Mouse (Mus musculus): ENCODE measurements around the gene Prickle4.
A peak's percentile ranks its signal among the peaks of the same experiment; 100 is the strongest.

The Prickle4 gene

DNA sequence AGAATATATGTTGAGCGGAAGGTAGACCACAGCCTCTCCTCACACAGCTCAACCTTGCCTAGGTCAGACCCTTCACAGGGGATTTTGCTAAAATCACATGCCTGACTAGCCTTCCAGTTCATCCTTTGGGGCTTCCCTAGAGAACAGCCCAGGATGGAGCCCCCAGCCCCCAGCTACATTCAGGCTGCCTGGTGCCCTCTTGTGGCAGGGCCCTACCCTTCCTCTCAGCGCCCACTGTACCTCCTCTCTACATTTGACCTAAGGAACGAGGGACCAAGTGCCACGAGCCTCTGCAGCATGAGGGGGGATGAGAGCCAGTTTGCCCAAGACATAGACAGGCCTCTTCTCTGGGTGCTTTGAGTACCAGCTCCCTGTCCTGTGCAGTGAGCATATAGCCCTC is 10.2 kb upstream of the Prickle4 start:
- peak in 1 of 2 experiments; percentile 61 for DNase-seq

DNA sequence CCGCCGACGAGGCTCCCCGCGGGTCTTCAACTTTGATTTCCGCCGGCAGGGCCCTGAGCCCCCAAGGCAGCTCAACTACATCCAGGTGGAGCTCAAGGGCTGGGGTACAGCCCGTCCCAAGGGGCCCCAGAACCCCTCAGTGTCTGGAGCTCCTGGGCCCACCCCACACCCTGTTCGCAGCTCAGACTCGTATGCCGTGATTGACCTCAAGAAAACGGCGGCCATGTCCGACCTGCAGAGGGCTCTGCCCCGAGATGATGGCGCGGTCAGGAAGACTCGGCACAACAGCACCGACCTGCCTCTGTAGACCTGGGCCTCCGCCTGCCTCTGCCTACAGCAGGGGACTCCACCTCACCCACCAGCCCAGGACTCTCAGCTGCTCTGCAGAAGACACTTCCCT is 9.0 kb upstream of the Prickle4 start:
- DNase-seq, result no peak

DNA sequence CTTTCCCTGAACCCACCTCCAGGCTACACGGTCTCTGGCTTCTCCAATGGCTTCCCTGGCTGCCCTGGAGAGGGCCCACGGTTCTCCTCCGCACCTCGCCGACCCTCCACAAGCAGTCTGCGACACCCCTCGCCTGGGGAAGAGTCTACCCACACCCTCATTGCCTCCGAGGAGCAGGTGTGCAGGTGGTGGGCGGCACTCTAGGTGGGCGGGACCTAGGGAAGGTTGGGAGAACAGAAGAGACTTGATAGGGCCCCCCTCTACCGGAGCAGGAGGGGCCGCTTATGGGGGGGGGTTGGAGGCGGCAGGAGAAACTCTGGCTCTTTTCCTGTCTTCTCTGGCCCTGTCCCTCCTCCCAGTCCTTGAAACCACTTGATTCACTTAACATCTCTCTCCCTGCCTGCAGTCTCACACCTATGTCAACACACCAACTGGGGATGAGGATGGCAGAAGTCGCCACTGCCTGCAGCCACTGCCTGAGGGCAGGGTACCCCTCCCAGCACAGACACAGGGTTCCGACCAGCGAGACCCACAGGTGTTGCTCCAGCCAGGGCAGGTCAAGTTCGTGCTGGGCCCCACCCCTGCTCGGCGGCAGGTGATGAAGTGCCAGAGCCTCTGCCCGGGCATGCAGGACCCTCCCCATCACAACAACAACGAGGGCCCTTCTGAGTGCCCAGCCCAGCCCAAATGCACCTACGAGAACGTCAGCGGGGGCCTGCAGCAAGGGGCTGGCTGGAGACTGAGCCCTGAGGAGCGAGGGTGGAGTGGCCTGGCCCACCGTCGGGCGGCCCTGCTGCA is 8.2 kb upstream of the Prickle4 start:
- DNase-seq, result no peak

DNA sequence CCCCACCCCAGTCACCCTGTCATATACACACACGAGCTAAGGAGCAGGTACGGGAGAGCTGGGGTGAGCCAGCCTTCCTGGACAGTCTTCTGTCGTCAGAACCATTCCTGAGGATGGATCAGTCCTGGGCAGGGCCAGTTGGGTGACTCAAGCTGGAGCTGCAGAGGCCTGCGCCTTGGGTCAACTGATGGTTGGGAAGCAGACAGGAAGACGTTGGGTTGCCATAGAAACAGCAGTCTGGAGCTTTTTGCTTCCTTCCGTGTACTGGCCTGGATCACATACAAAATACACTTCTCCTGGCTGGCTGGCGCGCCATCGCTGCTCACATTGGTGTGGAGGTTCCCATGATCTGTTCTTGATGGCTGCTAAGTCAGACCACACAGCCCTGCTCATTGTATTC is 7.3 kb upstream of the Prickle4 start:
- DNase-seq, result no peak

DNA sequence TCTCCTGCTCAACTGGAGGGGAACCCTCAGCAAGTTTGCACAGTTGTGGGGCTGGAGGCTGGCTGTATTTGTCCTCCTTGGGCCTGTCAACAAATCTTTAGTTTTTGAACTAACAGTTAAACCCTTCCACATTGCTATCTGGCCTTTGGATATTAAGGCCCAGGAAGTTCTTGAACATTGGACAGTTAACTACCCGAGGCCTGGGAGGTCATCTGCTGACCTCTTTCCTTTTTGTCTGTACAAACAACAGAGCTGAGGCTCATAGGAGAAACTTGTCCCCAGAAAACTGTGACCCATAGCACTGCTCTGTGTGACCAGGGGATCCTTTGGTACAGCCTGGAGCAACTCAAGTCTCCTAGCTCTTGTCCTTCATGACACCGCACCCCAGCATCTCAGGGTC is 4.5 kb upstream of the Prickle4 start:
- peak; percentile 45 to 56 for DNase-seq

DNA sequence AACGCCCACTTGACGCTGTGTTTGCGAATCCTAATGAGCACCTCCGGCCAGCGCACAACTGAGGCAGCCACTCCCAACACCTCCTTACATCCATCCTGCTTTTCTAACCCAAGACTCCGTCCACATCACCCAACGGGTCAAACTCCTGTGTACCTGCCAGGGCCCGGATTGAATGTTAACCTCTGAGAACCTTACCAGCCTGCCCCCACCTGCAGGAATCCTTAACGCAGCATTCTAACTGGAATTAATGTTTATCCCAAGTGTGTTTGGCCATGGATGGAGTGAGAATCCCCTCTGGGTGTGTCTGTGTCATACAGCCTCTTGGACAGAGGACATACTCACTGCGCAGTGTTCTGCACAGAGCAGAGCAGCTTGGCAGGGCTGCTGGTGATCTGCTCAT is 3.6 kb upstream of the Prickle4 start:
- peak; percentile 76 to 87 for DNase-seq

DNA sequence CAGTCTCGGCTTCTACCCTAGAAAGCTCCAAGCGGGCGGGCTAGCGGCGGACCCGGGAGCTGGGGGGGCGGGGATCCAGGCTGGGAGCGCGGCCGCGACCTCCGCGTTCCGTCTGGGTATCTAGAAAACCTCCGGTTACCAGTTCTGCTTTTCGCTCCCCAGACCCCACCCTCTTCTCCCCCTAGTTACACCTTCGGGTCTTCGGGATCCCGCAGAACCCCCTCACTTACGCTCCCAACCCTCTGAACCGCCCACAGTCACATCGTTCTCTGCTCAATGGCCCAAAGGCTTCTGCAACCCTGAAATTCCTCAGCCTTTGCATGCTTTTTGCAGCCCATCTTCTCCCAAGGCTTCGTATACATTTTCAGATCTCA is 788 bp upstream of the Prickle4 start:
- no peak for DNase-seq

DNA sequence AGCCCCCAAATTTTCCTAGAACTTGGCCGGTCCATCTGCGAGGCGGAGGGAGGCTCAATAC is 264 bp downstream of the Prickle4 start, which contains the start of gene Gm21981:
Gene Gm21981, minus strand, starts transcription at position 14 of the 61 bp plus-strand sequence.
- no peak for DNase-seq

DNA sequence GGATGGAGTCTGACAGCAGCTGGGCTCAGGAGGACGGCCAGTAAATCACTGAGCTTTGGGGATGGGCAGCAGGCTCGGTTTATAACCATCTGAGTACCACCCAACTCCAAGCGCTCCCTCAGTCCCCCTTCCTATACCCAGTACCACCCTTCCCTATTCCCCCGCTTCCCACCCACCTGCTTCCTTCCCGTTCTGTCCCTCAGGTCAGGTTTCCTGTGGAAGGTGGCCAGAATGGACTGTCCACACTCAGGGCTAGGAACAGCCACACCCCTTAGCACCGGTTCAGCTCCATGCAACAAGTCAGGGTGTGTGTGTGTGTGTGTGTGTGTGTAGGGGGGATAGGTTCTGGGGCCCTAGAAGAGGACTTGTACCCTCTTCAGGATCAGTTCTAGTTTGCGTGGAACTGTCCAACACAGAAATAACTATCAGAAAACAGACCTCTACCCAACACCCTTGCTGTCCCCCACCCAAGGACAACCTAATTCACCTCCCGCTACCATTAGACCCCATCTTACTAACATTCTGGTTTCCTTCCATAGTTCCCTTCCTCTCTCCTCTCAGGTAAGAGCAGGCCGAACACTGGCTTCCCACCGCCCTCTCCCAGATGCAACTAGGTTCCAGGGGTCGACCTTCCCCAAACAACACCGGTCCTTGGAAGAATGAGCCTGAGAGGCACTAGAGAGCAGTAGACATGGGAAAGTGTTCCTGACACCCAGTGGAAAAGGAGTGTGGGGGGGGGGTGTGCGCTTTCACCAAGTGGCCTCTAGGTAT is 680 bp downstream of the Prickle4 start:
- DNase-seq, result peak; percentile 57 to 68

DNA sequence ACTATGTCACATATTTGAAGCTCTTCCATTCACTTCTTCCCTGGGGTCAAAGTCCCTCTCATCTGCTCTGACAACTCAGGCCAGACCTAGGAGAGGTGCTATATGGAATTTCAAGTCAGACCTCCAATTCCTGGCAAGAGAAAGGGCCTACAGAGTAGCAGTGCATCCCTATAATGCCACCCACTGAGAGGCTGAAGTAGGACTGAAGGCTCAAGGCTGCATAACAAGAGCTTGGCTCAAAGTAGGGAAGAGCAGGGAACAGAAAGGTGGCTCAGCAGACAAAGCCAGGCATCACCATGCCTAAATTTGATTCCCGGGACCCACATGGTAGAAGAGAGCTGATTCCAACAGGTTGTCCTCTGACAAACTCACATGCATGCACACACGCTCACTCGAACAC is 2.9 kb downstream of the Prickle4 start:
- DNase-seq, result no peak

DNA sequence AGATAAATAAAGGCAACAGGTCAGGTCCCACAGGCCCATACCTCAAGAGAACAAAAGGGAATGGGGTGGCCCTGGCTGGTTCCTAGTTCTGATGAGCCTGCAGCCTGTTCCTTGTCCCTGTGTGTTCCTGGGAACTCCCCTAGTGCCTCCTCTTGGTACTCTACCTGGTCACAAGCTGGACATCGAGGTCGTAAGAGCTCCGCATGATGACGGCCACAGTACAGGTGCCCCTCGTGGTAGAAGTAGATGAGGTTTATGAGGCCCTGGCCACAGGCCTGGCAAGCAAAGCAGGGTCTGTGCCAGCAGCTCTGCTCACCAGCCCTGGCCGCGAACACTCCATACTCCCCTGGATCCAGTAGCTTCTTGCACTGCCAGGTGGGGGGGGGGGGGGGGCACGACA is 4.6 kb downstream of the Prickle4 start:
- no peak for DNase-seq

DNA sequence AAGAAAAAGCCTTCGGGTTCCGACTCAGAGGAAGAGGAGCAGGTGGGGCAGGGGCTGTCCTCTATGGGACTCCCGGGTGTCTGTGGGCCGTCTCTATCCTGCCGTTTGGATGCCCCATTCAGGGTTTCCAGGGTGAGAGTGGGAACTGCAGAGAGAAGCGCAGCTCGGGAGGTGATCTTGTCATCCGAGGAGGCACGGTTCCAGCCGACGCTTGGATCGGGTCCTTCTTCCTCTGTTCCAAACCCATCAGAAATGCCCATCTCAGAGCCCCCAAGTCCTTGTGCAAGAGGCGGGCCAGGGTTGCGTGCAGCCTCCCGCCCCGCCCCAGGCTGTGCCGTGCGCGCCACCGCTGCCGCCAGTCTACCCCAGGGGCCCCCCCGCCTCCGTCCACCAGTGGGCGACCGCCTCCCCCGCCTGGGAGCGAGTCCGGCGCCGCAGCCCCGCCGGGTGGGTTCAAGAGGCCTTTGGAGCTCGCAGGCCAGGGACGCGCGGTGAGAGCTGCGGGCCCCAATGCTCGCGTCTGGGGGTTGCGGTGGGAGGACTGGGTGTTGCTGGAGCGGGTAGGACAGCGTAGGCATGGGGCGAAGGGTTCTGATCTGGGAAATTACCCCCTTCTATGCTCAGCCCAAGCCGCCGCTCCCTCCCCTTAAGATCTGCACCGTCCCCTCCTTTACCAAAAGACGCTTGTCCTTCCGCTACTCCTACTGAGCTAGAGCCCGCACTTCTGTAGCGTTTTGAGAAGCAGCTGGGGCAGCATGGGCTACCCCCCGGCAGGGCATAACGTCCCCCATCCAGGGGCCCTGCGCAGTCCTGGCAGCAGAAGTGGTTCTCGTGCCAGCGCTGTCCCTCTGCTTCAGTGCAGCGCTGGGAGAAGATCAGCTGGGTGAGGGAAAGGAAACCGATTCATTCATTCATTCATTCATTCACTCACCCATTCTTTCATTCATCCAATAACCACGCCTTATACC is 5.6 kb downstream of the Prickle4 start, which contains the start of gene Frs3:
Gene Frs3, plus strand, starts transcription at position 423 of the 968 bp plus-strand sequence.
- DNase-seq, result peak; percentile 47 to 81

DNA sequence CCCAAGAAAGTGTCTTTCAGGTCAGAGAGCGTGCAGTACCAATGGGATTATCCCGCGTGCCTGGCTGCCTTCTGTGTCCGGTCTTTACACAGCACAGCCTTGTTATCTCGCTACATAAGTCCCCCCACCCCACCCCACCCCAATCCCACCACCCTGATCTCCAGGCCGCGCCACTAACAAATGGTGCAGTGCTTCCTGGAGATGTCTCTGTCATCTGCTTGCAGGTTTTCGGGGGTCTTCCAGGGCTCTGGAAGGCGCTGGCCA is 6.3 kb downstream of the Prickle4 start, which contains the start of gene Tomm6:
Gene Tomm6, minus strand, starts transcription at position 43 of the 264 bp plus-strand sequence.
- no peak for DNase-seq

DNA sequence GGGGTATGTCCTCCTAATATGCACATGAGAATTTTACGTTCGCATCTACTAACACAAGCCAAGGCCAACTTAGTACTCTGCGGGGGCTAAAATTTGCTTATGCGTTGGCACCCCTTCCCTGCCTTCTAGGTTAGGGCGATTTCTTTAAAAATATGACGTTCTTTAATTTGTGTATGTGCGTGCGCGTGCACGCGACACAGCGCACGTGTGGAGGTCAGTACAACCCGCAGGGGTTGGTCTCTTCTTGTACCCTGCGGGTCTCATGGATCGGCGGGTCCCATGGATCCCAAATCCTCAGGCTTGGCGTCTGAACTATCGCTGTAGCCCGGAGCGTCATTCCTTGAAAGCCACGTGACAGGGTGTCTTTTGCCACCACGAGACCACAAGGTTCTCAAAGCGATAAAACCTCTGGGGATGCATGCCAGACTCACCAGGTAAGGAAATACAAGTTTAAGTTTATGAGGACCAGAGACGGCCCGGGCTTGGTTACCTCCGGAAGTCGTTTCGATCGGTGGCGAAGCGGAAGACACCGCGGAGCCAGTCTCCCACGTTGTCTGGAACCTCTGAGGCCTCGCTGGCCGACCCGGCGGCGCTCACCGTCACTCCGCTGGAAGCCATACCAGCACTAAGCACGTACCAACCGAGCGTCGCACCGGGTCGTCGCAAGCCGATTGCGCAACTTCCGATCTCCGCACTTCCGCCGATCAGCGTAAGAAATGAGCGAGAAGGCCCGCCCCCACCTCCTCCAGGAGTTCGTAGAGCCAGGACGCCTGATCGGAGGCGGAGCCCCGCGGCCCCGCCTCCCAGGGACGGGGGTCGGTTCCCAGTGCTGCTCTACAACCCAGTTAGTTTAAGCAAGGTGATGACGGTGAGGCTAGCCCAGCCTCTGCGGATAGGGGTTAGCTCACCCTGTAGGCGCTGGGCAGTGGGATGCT is 6.9 kb downstream of the Prickle4 start:
- DNase-seq, result peak; percentile 98 to 99

DNA sequence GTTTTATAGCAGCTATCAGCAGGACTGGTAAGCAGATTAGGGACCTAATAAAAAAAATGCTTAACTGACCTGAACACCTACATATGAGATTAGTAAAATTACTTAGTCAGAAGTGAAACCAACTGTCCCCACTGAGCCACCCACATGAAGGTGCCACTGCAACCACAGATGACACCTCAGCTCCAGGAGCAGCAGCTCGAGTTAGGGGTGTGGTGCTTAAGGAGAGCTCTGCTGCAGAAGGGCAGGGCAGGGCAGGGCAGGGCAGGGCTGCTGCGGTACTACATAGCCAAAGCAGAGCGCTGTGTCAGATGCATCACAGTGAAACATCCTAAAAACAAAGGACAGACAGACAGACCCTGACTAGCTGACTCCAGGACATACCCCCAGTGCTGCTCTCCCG is 11.7 kb downstream of the Prickle4 start:
- no peak for DNase-seq

DNA sequence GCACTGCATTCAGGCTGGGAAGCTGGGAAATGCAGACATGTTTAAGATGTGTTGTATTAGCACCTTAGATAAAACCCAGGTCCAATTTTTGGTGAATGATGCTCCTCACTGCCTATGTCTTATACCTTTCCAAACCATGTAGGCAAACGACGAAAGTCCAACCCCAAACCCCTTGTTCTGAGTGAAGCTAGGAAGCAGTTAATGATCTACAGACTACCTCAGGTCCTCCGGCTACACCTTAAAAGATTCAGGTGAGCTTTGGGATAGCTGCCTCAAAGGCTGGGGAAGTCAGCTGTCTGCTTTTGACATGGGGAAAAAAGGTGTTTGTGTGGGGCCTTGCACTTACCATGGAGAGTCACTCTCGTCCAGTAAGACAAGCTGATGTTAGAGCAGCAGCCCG is 15.8 kb downstream of the Prickle4 start:
- no peak for DNase-seq

DNA sequence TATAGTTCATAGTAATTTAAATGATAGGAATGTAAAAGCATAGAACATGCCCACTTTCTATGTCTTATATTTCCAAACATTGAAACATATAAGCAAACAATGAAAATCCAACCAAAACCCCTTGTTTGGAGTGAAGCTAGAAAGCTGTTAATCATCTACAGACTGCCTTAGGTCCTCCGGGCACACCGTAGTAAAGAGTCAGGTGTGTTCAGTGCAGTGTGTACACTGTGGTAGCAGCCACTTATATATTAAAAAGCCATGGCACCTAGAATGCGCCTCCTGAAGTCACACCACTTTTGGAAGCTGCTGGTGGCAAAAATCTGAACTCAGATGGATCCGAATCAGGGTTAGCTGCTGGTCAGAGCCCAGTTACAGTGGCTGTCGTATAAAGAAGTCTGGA is 16.3 kb downstream of the Prickle4 start:
- DNase-seq, result no peak

DNA sequence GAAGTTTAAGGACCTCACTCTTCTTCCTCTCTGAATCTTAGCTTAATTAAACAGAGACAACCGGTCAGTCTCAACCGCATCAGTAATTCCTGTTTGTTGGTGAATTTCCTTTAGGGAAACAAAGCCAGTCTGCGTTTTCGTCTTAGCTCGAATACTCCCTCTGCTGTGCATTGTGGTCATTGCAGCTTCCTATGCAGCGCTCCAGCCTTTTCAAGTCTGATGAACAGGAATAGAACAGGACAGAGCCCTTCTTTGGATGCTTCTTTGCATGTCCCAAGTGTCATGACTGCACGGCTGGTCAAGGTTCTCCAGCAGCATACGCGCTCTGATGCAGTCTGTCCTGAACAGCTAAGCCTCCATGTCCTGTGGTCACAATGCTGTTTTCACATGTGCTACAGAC is 18.0 kb downstream of the Prickle4 start:
- peak; percentile 61 to 87 for DNase-seq

DNA sequence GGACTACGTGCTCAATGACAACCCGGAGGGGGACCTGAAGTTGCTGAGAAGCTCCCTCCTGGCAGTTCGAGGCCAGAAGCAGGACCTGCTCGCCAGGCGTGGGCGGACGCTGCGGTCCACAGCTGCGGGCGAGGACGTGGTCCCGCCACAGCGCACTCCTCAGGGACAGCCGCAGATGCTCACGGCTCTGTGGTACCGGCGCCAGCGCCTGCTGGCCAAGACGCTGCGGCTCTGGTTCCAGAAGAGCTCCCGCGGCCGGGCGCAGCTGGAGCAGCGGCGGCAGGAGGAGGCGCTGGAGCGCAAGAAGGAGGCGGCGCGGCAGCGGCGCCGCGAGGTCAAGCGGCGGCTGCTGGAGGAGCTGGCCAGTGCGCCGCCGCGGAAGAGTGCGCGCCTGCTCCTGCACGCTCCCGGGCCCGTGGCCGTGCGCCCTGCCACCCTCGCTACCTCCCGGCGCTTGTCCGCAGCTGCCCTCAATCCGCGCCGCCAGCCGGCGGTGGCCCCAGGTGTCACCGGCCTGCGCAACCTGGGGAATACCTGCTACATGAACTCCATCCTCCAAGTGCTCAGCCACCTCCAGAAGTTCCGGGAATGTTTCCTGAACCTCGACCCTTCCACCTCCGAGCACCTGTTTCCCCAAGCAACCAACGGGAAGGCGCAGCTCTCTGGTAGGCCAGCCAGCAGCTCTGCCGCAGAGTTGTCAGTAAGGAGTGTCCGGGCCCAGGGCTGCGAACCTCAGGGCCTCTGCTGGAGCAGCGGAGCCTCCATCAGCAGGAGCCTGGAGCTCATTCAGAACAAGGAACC is 22.0 kb downstream of the Prickle4 start:
- peak; percentile 71 to 85 for DNase-seq

DNA sequence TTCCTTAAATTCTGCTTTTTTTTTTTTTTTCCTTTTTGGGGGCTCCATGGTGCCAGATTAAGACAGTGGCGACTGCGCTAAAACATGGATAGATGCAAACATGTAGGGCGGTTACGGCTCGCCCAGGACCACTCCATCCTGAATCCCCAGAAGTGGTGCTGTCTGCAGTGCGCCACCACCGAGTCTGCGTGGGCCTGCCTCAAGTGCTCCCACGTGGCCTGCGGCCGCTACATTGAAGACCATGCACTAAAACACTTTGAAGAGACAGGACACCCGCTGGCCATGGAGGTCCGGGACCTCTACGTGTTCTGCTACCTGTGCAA is 22.6 kb downstream of the Prickle4 start:
- DNase-seq, result no peak

DNA sequence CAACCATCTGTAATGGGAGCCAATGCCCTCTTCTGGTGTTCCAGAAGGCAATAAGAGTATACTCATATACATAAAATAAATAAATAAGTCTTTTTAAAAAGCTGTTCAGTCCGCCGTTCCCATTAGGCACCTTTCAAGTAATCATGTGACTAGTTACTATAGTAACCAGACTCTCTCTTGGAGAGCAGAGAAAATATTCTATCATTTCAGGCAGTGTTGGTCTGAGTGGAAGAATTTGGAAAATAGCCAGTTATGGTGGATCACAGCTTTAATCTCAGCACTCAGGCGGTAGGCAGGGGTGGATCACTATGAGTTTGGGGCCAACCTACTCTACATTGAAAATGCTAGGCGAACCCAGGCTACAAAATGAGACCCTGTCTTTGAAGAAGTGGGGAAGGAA is 25.4 kb downstream of the Prickle4 start:
- DNase-seq, result no peak

DNA sequence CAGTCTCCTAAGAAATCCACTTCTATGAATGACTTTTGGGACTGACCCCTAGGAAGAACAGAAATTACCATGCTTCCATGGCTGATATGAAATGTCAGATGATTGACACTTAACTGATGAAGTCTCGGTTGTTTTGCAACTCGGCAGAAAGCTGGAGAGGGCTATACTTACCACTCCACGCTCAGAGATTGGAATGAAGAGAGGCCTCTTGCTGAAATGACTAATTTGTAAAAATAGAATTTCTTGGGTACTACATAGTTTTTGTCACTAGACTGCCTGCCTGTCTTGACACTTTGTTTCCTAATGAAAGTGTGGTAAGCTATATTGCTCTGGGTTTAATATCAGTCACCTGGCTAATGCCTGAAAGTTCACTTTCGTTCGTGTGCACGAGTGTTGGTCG is 30.1 kb downstream of the Prickle4 start:
- no peak for DNase-seq
